Mouse (Mus musculus) heart, embryonic 12.5 days (tissue): ENCODE measurements around the gene Best2. TPM values are rescaled to one million over a fixed set of nuclear protein-coding genes. Genes with fewer than 3 reads are reported as not detected.
A peak's percentile ranks its signal among the peaks of the same experiment; 100 is the strongest.

ENCODE experiments used
- ATAC-seq: fragments of 200-750 bp; cut with Nextera tagmentation; 2 replicates; pipeline ENCODE4 v1.8.0; 2017; ENCODE audit warnings: moderate TSS enrichment, moderate library complexity; ENCODE audit not compliant: insufficient number of reproducible peaks, low FRiP score
- H3K27ac ChIP-seq: fragments of 300-500 bp; sonication (generic); 2 replicates; pipeline ENCODE4 v1.5.1; 2016; ENCODE audit warnings: mild to moderate bottlenecking, moderate library complexity; ENCODE audit not compliant: poor library complexity, severe bottlenecking
- H3K27me3 ChIP-seq: fragments of 300-500 bp; sonication (generic); replicated peaks from 2 replicates; pipeline ENCODE4 v1.6.1; 2016; ENCODE audit warnings: mild to moderate bottlenecking, moderate library complexity
- H3K36me3 ChIP-seq: fragments of 300-500 bp; sonication (generic); 2 replicates; pipeline ENCODE4 v1.6.1; 2016; ENCODE audit warnings: mild to moderate bottlenecking, moderate library complexity
- H3K4me1 ChIP-seq: fragments of 300-500 bp; sonication (generic); replicated peaks from 2 replicates; pipeline ENCODE4 v1.6.1; 2016; ENCODE audit warnings: mild to moderate bottlenecking
- H3K4me2 ChIP-seq: fragments of 300-500 bp; sonication (generic); 2 replicates; pipeline ENCODE4 v1.6.1; 2016; ENCODE audit warnings: mild to moderate bottlenecking, moderate library complexity
- H3K4me3 ChIP-seq: fragments of 300-500 bp; sonication (generic); 2 replicates; pipeline ENCODE4 v1.5.1; 2016; ENCODE audit warnings: mild to moderate bottlenecking
- H3K9ac ChIP-seq: fragments of 300-500 bp; sonication (generic); 2 replicates; pipeline ENCODE4 v1.6.1; 2016; ENCODE audit warnings: mild to moderate bottlenecking, moderate library complexity
- H3K9me3 ChIP-seq: fragments of 300-500 bp; sonication (generic); replicated peaks from 2 replicates; pipeline ENCODE4 v1.6.1; 2016; ENCODE audit warnings: mild to moderate bottlenecking, moderate library complexity
- WGBS: fragments of 180-500 bp; shearing (Covaris S2); methylation state at CpG from one replicate; pipeline ENCODE4 v1.1.7; 2016; 5-methylcytosine and 5-hydroxymethylcytosine counted together
- polyA plus RNA-seq: library from polyadenylated mRNA; unstranded; fragments of >200 nt; fragmentation: Nextera tagmentation; extraction: Ambion mirVana; gene quantifications from 2 replicates; pipeline ENCODE4 v1.2.1, GENCODE M21; 2016

Gene Best2
- polyA plus RNA-seq = not detected in 2 replicates

- no peak within 1 kb of the TSS for H3K27ac ChIP-seq
- H3K9me3 ChIP-seq = no peaks in the 10 kb centered on the region
- H3K36me3 ChIP-seq = peaks cover 20% of the 10 kb centered on the region
- 45% methylated on average over 2 of the region's 2 CpGs for WGBS
- 0 out of 2 replicates have a peak, but pooled peaks cover 4% of the 10 kb centered on the region for H3K4me1 ChIP-seq
- peak within 1 kb of the TSS; percentile 60 for H3K9ac ChIP-seq
- peak within 1 kb of the TSS; percentile 66 for H3K4me2 ChIP-seq
- H3K4me3 ChIP-seq = peak within 1 kb of the TSS; percentile 34
- no peak for ATAC-seq
- H3K27me3 ChIP-seq = peaks cover 54% of the 10 kb centered on the region
These were observed at the start of gene Best2 for GRCm38 (mm10) chr8:85014431-85014830. Best2 (minus strand) TSS chr8:85014531.

GRCm38 (mm10) chr8:85062603-85063002 lies 48.3 kb upstream of the Best2 start:
- no peak overlapping the region for H3K9ac ChIP-seq
- no peak overlapping the region for H3K4me3 ChIP-seq
- no peak overlapping the region for H3K27ac ChIP-seq
- H3K4me1 ChIP-seq = peaks cover 8% of the 10 kb centered on the region; the same call in 1 of the 2 replicates
- ATAC-seq = no peak
- no peaks in the 10 kb centered on the region for H3K27me3 ChIP-seq
- 92% methylated on average over 4 of the region's 4 CpGs for WGBS
- peaks cover 34% of the 10 kb centered on the region for H3K36me3 ChIP-seq
- H3K9me3 ChIP-seq = no peaks in the 10 kb centered on the region
- H3K4me2 ChIP-seq = no peak overlapping the region

DNA sequence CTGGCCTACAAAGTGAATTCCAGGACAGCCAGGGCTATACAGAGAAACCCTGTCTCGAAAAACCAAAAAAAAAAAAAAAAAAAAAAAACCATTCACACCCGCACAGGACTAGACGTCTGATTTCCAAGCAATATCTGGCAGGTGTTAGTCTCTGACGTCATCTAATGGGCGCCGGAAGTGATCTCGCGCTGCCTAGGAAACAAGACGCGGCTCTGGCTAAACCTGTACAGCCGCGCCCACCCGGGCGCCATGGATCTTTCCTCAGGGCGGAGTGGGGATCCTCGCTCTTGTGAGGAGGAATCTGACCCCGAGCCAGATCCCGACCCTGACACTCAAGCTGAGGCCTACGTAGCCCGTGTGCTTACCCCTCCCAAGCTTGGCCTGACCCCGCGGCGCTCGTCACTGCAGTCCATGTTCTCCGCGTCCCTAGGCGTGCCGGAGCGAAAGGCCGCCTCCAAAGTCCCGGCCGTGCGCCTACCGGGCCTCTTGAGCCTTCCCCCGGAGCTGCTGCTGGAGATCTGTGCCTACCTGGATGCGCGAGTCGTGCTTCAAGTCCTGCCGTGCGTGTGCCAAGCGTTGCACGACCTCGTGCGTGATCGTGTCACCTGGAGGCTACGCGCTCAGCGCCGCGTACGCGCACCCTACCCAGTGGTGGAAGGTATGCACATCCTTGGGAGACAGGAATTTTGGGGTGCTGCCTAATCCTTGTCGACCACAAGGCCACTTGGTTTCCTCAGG lies 45.7 kb upstream of the Best2 start, which contains the start of gene Fbxw9:
Fbxw9 (plus strand) TSS at position 177 of the 738 bp plus-strand sequence.
- H3K4me2 ChIP-seq = peak within 1 kb of the TSS; percentile 97
- no peaks in the 10 kb centered on the region for H3K9me3 ChIP-seq
- H3K4me1 ChIP-seq = peaks cover 8% of the 10 kb centered on the region; the same call in 1 of the 2 replicates
- WGBS = under 1% methylated on average over 52 of the region's 53 CpGs
- peak within 1 kb of the TSS; percentile 78 for H3K9ac ChIP-seq
- peak; percentile 84 for ATAC-seq
- no peak within 1 kb of the TSS for H3K27ac ChIP-seq
- H3K4me3 ChIP-seq = peak within 1 kb of the TSS; percentile 88
- peaks cover 34% of the 10 kb centered on the region for H3K36me3 ChIP-seq
- no peaks in the 10 kb centered on the region for H3K27me3 ChIP-seq

DNA sequence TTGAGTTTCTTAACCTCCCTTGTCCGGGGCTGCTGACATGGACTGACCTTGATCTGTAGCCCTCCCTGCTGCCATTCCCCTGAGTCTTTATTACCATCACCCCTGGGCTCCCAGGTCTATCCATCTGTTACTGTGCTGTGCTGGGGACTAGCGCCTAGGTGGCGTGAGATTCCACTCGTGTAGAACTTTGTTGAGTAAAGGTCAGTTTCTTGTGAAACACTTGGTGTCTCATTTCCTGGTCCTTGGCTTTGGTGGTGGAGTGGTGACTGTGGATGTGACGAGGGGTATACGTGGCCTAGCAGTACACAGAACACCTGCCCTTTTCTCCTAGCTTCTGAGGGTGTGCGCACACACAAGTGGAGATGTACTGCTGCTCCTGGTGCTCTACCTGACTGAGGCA lies 43.0 kb upstream of the Best2 start:
- H3K9me3 ChIP-seq = no peaks in the 10 kb centered on the region
- H3K9ac ChIP-seq = no peak overlapping the region
- WGBS = 85% methylated on average over 7 of the region's 7 CpGs
- H3K4me1 ChIP-seq = peaks cover 8% of the 10 kb centered on the region; the same call in 1 of the 2 replicates
- H3K27ac ChIP-seq = no peak overlapping the region
- H3K36me3 ChIP-seq = peaks cover 56% of the 10 kb centered on the region
- H3K27me3 ChIP-seq = no peaks in the 10 kb centered on the region
- no peak for ATAC-seq
- H3K4me3 ChIP-seq = no peak overlapping the region
- no peak overlapping the region for H3K4me2 ChIP-seq

DNA sequence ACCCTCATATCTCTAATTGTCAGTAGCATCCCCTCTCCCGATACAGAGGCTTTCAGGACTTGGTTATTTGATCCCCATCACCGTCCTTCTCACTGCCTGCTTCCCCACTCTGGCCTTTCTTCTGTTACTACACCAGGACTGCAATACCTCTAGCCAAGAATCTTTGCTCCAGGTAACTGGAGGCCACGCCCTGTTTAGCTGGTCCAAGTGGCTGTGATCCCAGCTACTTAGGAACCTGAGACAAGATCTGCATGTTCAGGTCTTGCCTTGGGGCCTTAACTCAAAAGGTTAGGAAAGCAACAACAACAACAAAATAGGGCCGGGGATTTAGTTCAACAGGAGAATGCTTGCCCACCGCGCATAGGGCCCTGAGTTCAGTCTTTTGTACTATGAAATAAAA lies 29.3 kb upstream of the Best2 start:
- WGBS = 87% methylated on average over 6 of the region's 6 CpGs
- no peak overlapping the region for H3K4me3 ChIP-seq

DNA sequence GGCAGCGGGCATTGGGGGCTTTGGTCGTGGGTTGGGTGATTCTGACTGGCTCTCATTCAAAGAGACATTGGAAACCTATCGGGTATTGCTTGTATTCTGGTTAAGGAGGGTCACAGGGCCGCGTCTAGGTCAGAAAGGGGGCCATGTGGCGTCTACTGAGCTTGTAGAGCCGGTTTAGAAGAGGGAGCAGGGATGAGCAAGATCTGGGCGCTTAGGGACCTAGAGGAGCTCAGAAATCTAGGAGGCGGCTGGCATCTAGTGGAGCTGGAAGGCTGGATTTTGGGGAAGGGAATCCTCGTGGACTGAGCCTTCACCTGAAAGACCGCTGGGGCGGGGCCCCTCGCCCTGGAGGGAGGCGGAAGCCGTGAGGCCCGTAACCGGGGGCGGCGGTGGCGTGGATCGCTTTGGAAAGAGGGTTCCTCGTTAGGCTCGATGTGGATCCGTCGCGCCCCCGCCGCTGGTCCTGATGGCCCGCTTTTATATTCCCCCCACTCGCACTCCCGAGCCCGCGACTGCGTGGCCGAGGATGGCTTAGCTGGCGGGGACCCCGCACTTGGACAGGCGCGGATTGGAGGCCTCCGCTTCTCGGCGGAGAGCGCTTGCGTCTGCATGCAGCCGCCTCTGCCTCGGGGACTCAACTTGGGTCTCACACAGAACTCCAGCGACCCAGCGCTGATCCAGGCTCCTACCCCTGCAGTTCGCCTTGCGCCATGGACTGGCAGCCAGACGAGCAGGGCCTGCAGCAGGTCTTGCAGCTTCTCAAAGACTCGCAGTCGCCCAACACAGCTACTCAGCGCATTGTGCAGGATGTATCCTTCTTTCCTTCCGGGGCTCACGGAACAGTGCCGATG lies 23.6 kb upstream of the Best2 start:
- Histone ChIP-seq H3K4me3 (peak overlapping the region; percentile 92), H3K36me3 (peaks cover 42% of the 10 kb centered on the region), H3K9me3 (no peaks in the 10 kb centered on the region), H3K27me3 (no peaks in the 10 kb centered on the region), H3K4me2 (peak overlapping the region; percentile 91), H3K9ac (peak overlapping the region; percentile 95), H3K27ac (peak overlapping the region; percentile 99), H3K4me1 (peaks cover 24% of the 10 kb centered on the region)
- under 1% methylated on average over 56 of the region's 57 CpGs for WGBS
- ATAC-seq = no peak; the same call in 1 of the 2 replicates

More for the DNA sequence above, 29.3 kb upstream of the Best2 start:
- Histone ChIP-seq H3K4me1 (peaks cover under 1% of the 10 kb centered on the region), H3K27me3 (no peaks in the 10 kb centered on the region), H3K27ac (no peak overlapping the region), H3K4me2 (no peak overlapping the region), H3K36me3 (peaks cover 88% of the 10 kb centered on the region), H3K9me3 (no peaks in the 10 kb centered on the region), H3K9ac (no peak overlapping the region)
- no peak for ATAC-seq

DNA sequence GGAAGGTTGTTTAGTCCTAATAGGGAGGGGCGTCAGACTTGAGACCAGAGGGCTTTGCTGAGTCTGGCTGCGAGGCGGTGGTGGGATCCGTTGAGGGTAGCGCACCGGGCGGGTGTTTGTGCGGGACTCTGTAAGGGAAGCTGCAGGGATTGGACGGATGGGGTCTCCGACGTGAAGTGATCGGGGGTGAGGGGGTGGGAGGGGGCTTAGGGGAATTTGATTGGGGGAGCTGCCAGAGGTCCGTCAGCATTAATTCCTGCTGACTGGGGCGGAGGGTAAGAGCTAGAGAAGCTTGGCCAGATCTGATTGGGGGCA lies 23.0 kb upstream of the Best2 start:
- peak overlapping the region; percentile 92 for H3K4me3 ChIP-seq
- H3K9me3 ChIP-seq = no peaks in the 10 kb centered on the region
- peak overlapping the region; percentile 95 for H3K9ac ChIP-seq
- H3K36me3 ChIP-seq = peaks cover 43% of the 10 kb centered on the region
- H3K4me1 ChIP-seq = peaks cover 24% of the 10 kb centered on the region
- WGBS = 0% methylated on average over 14 of the region's 14 CpGs
- peak; percentile 48 for ATAC-seq
- no peaks in the 10 kb centered on the region for H3K27me3 ChIP-seq
- peak overlapping the region; percentile 99 for H3K27ac ChIP-seq
- peak overlapping the region; percentile 91 for H3K4me2 ChIP-seq

GRCm38 (mm10) chr8:85036718-85037365 lies 22.5 kb upstream of the Best2 start, which contains the start of gene Tnpo2:
Tnpo2 (plus strand) TSS chr8:85036915.
- no peaks in the 10 kb centered on the region for H3K9me3 ChIP-seq
- peak within 1 kb of the TSS; percentile 92 for H3K4me2 ChIP-seq
- peaks cover 24% of the 10 kb centered on the region for H3K4me1 ChIP-seq
- H3K27ac ChIP-seq = peak within 1 kb of the TSS; percentile 99
- peaks cover 43% of the 10 kb centered on the region for H3K36me3 ChIP-seq
- ATAC-seq = peak; percentile 94
- H3K4me3 ChIP-seq = peak within 1 kb of the TSS; percentile 92
- peak within 1 kb of the TSS; percentile 95 for H3K9ac ChIP-seq
- H3K27me3 ChIP-seq = no peaks in the 10 kb centered on the region
- under 1% methylated on average over 59 of the region's 59 CpGs for WGBS

- Histone ChIP-seq H3K27me3 (no peaks in the 10 kb centered on the region), H3K9me3 (no peaks in the 10 kb centered on the region), H3K9ac (peak overlapping the region; percentile 73), H3K4me2 (peak overlapping the region; percentile 92), H3K27ac (peak overlapping the region; percentile 72), H3K4me3 (peak overlapping the region; percentile 92), H3K36me3 (peaks cover 43% of the 10 kb centered on the region), H3K4me1 (peaks cover 24% of the 10 kb centered on the region)
- peak; percentile 9 for ATAC-seq
- WGBS = 0% methylated on average over 9 of the region's 9 CpGs
These were observed 22.0 kb upstream of the Best2 start for GRCm38 (mm10) chr8:85036381-85036717.

GRCm38 (mm10) chr8:85035728-85036310 lies 21.5 kb upstream of the Best2 start:
- H3K4me2 ChIP-seq = peak overlapping the region; percentile 92
- H3K9me3 ChIP-seq = no peaks in the 10 kb centered on the region
- WGBS = under 1% methylated on average over 15 of the region's 15 CpGs
- H3K9ac ChIP-seq = peak overlapping the region; percentile 73
- H3K4me3 ChIP-seq = peak overlapping the region; percentile 92
- ATAC-seq = no peak
- H3K4me1 ChIP-seq = peaks cover 24% of the 10 kb centered on the region
- peak overlapping the region; percentile 72 for H3K27ac ChIP-seq
- H3K36me3 ChIP-seq = peaks cover 42% of the 10 kb centered on the region
- no peaks in the 10 kb centered on the region for H3K27me3 ChIP-seq
